Mouse (Mus musculus): ENCODE results near the gene Snrpn. TPM values are rescaled to one million over a fixed set of nuclear protein-coding genes. Genes with fewer than 3 reads are reported as not detected.

The Snrpn gene
- 2.9 TPM for polyA plus RNA-seq (2015; fragmentation: Illumina TruSeq; extraction: RNeasy Lipid Tissue Mini Kit (QIAGEN cat#74804); ENCODE audit: insufficient read depth, low replicate concordance)

GRCm38 (mm10) chr7:60139742-60140480, at the start of gene Snrpn:
Gene Snrpn, minus strand, starts transcription at chr7:60140219.

GRCm38 (mm10) chr7:60004606-60005330, 135.3 kb downstream of the Snrpn start, which contains the start of the genes Snurf and Gm38393:
Gene Snurf, minus strand, starts transcription at chr7:60005049.
Gene Gm38393, minus strand, starts transcription at chr7:60005064.

Other genes starting within 250 kb of the Snrpn start
- gene Snurf, start 135.2 kb downstream of the Snrpn start, polyA plus RNA-seq (2015; fragmentation: Illumina TruSeq; extraction: RNeasy Lipid Tissue Mini Kit (QIAGEN cat#74804); ENCODE audit: insufficient read depth, low replicate concordance): not detected
- 0.46 TPM for gene Gm38393, start 135.2 kb downstream of the Snrpn start, polyA plus RNA-seq (2015; fragmentation: Illumina TruSeq; extraction: RNeasy Lipid Tissue Mini Kit (QIAGEN cat#74804); ENCODE audit: insufficient read depth, low replicate concordance)

Measured in spleen, adult 10 weeks (tissue).